In genomic region chr5:26725953-26726352, GRCm38 (mm10) we compare ENCODE assay signal across 23 mouse cellular contexts.
"Had no signal": no experiment of that assay in that cellular context is flagged by ENCODE, and none has a peak within 500 bp of the region (broad histone marks: within the 10 kb centered on the region; RNA-seq: fewer than 3 reads in every experiment).

No protein-coding gene starts in this region.

- H3K36me3 ChIP-seq: heart, embryonic 10.5 days; heart, embryonic 12.5 days; hindbrain, embryonic 15.5 days; kidney, embryonic 15.5 days; limb, embryonic 13.5 days; limb, embryonic 15.5 days; liver, embryonic 12.5 days had no signal

- H3K9ac ChIP-seq: forebrain, postnatal 0 days; heart, embryonic 12.5 days; hindbrain, embryonic 15.5 days; kidney, embryonic 15.5 days; limb, embryonic 13.5 days; limb, embryonic 15.5 days; liver, embryonic 12.5 days; liver, embryonic 14.5 days had no signal

- H3K4me3 ChIP-seq: heart, embryonic 10.5 days; heart, embryonic 12.5 days; hindbrain, embryonic 15.5 days; kidney, embryonic 15.5 days; limb, embryonic 13.5 days; limb, embryonic 15.5 days; liver, embryonic 12.5 days had no signal

- H3K4me1 ChIP-seq: heart, embryonic 10.5 days; heart, embryonic 12.5 days; hindbrain, embryonic 15.5 days; kidney, embryonic 15.5 days; limb, embryonic 13.5 days; limb, embryonic 15.5 days; liver, embryonic 12.5 days had no signal

- ATAC-seq: forebrain, postnatal 0 days; intestine, embryonic 16.5 days; liver, embryonic 12.5 days had no signal

- H3K4me2 ChIP-seq: heart, embryonic 12.5 days; hindbrain, embryonic 15.5 days; kidney, embryonic 15.5 days; limb, embryonic 13.5 days; limb, embryonic 15.5 days; liver, embryonic 12.5 days had no signal

- H3K27me3 ChIP-seq: heart, embryonic 12.5 days; hindbrain, embryonic 15.5 days; kidney, embryonic 15.5 days; limb, embryonic 13.5 days; limb, embryonic 15.5 days; liver, embryonic 12.5 days had no signal

- DNase-seq: forebrain, postnatal 0 days; gastrocnemius, postnatal 14 days; gastrocnemius, postnatal 36 days; heart, adult 18-20 months; heart, postnatal 10 days; kidney, adult 11 months; kidney, adult 2 months; kidney, adult 9 months; kidney, postnatal 14 days; kidney, postnatal 36 days; layer of hippocampus, adult 9-11 months; layer of hippocampus, postnatal 36 days; left cerebral cortex, postnatal 4 days had no signal

- H3K27ac ChIP-seq: heart, embryonic 10.5 days; hindbrain, embryonic 15.5 days; kidney, embryonic 15.5 days; kidney, postnatal 0 days; limb, embryonic 13.5 days; limb, embryonic 15.5 days; liver, embryonic 12.5 days; liver, embryonic 14.5 days had no signal

- H3K9me3 ChIP-seq: heart, embryonic 10.5 days; heart, embryonic 12.5 days; hindbrain, embryonic 15.5 days; limb, embryonic 13.5 days; limb, embryonic 15.5 days; liver, embryonic 12.5 days had no signal
